Mouse (Mus musculus) limb, embryonic 10.5 days (tissue): Measurements from ENCODE around the gene Ankrd53. TPM values are rescaled to one million over a fixed set of nuclear protein-coding genes. Genes with fewer than 3 reads are reported as not detected.
A peak's percentile ranks its signal among the peaks of the same experiment; 100 is the strongest.

Experiments
- DNase-seq: peaks from one replicate; pipeline ENCODE4 v3.0.0-alpha.2; 2017; ENCODE audit warnings: low spot score
- H3K27ac ChIP-seq: fragments of 300-500 bp; sonication (generic); 2 replicates; pipeline ENCODE4 v1.5.1; 2016; ENCODE audit warnings: mild to moderate bottlenecking
- H3K27me3 ChIP-seq: fragments of 300-500 bp; sonication (generic); 2 replicates; pipeline ENCODE4 v1.6.1; 2016; ENCODE audit warnings: low read depth, mild to moderate bottlenecking; ENCODE audit not compliant: poor library complexity, severe bottlenecking
- H3K36me3 ChIP-seq: fragments of 300-500 bp; sonication (generic); 2 replicates; pipeline ENCODE4 v1.6.1; 2016; ENCODE audit warnings: mild to moderate bottlenecking, moderate library complexity
- H3K4me1 ChIP-seq: fragments of 300-500 bp; sonication (generic); 2 replicates; pipeline ENCODE4 v1.6.1; 2016
- H3K4me3 ChIP-seq: fragments of 300-500 bp; sonication (generic); 2 replicates; pipeline ENCODE4 v1.5.1; 2016; ENCODE audit warnings: mild to moderate bottlenecking, moderate library complexity
- H3K9me3 ChIP-seq: fragments of 300-500 bp; sonication (generic); replicated peaks from 2 replicates; pipeline ENCODE4 v1.6.1; 2016; ENCODE audit warnings: mild to moderate bottlenecking
- WGBS: fragments of 180-500 bp; shearing (Covaris S2); methylation state at CpG from one replicate; pipeline ENCODE4 v1.1.7; 2016; 5-methylcytosine and 5-hydroxymethylcytosine counted together
- polyA plus RNA-seq: library from polyadenylated mRNA; unstranded; fragments of >200 nt; fragmentation: Nextera tagmentation; extraction: Ambion mirVana; gene quantifications from 2 replicates; pipeline ENCODE4 v1.2.1, GENCODE M21; 2016

Gene Ankrd53
- 0.16 and 0.28 TPM in 2 replicates for polyA plus RNA-seq

DNA sequence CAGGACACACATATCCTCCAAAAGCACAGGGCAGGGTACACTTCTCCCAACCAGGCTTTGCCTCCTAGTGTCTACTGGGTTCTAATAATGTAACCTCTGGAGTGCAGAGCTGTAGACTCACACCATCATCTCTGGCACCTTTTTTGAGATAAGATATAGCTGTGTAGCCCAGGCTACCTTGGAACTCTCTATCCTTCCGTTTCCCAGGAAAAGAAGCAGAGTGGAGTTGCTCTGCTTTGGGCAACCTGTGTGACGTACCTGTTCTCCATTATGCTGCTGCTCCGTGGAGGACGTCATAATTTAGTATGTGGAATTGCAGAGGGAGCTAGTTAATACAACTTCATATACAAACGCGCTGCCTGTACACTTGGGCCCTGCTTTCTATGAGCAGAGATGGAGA lies at the start of gene Ankrd53:
TSS of gene Ankrd53 (plus strand) at position 301 of the 400 bp plus-strand sequence.
- H3K4me3 ChIP-seq, result peak within 1 kb of the TSS; percentile 48
- H3K27me3 ChIP-seq, result peaks cover 83% of the 10 kb centered on the region
- H3K36me3 ChIP-seq, result no peaks in the 10 kb centered on the region
- 20% methylated on average over 6 of the region's 6 CpGs for WGBS
- H3K4me1 ChIP-seq, result peaks cover 23% of the 10 kb centered on the region
- DNase-seq, result no peak
- no peaks in the 10 kb centered on the region for H3K9me3 ChIP-seq
- H3K27ac ChIP-seq, result peak within 1 kb of the TSS; percentile 54

GRCm38 (mm10) chr6:83713271-83714136 lies 48.9 kb upstream of the Ankrd53 start:
- Histone ChIP-seq H3K4me3 (no peak overlapping the region), H3K9me3 (no peaks in the 10 kb centered on the region), H3K27me3 (peaks cover 100% of the 10 kb centered on the region), H3K27ac (no peak overlapping the region), H3K4me1 (peaks cover 63% of the 10 kb centered on the region), H3K36me3 (no peaks in the 10 kb centered on the region)
- peak; percentile 51 for DNase-seq
- 2% methylated on average over 12 of the region's 12 CpGs for WGBS

- DNase-seq, result peak; percentile 66
- under 1% methylated on average over 34 of the region's 34 CpGs for WGBS
These were observed 48.0 kb upstream of the Ankrd53 start for GRCm38 (mm10) chr6:83714221-83715123.

GRCm38 (mm10) chr6:83715461-83716196 lies 46.8 kb upstream of the Ankrd53 start:
- 2% methylated on average over 30 of the region's 30 CpGs for WGBS
- peak; percentile 61 for DNase-seq
- Histone ChIP-seq H3K9me3 (no peaks in the 10 kb centered on the region), H3K36me3 (no peaks in the 10 kb centered on the region), H3K27me3 (peaks cover 100% of the 10 kb centered on the region), H3K4me1 (peaks cover 46% of the 10 kb centered on the region), H3K4me3 (peak overlapping the region; percentile 31), H3K27ac (no peak overlapping the region)

More at GRCm38 (mm10) chr6:83714221-83715123, 48.0 kb upstream of the Ankrd53 start:
- Histone ChIP-seq H3K9me3 (no peaks in the 10 kb centered on the region), H3K36me3 (no peaks in the 10 kb centered on the region), H3K27me3 (peaks cover 100% of the 10 kb centered on the region), H3K4me3 (peak overlapping the region; percentile 21), H3K4me1 (peaks cover 57% of the 10 kb centered on the region), H3K27ac (no peak overlapping the region)

- Histone ChIP-seq H3K27ac (no peak overlapping the region), H3K4me3 (no peak overlapping the region), H3K4me1 (peaks cover 32% of the 10 kb centered on the region), H3K27me3 (peaks cover 100% of the 10 kb centered on the region), H3K9me3 (no peaks in the 10 kb centered on the region), H3K36me3 (no peaks in the 10 kb centered on the region)
- under 1% methylated on average over 8 of the region's 8 CpGs for WGBS
- DNase-seq, result peak; percentile 48
These were observed 45.4 kb upstream of the Ankrd53 start for GRCm38 (mm10) chr6:83717026-83717425.

DNA sequence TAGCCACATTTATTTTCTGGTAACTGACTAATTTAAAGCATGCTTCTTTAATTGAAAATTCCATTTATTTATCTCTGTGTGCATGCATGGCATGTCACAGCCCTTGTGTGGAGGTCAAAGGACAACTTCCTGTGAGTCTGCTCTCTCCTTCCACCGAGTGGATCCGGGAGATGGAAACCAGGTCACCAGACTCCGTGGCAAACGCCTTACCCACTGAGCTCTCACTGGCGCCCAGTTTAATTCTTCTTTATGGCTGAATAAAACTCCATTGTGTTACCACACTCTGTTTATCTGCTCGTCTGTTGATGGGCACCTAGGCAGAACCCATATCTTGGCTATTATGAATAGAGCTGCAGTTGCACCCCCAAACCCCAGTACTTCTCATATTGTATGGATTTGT lies 39.9 kb upstream of the Ankrd53 start:
- 25% methylated on average over 6 of the region's 6 CpGs for WGBS
- H3K27me3 ChIP-seq, result peaks cover 68% of the 10 kb centered on the region
- no peaks in the 10 kb centered on the region for H3K9me3 ChIP-seq
- no peak for DNase-seq
- 0 out of 2 replicates have a peak, but pooled peaks cover 4% of the 10 kb centered on the region for H3K4me1 ChIP-seq
- no peak overlapping the region for H3K27ac ChIP-seq
- H3K36me3 ChIP-seq, result no peaks in the 10 kb centered on the region
- no peak overlapping the region for H3K4me3 ChIP-seq

DNA sequence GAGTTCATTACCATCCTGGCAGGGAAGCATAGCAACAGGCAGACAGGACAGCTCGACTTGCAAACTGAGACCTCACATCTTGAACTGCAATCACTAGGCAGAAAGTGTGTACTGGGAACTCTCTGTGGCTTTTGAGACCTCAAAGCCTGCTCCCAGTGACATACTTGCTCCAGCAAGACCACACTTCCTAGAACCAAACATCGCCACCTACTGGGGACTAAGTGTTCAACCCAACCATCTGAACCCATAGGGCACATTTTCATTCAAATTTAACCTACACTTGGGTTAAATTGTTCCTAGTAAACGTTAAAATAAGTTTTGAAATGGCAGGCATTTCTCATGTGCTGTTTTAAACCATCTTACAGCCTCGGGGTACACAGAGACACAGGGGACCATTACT lies 35.3 kb upstream of the Ankrd53 start:
- Histone ChIP-seq H3K4me1 (0 out of 2 replicates have a peak, but pooled peaks cover 4% of the 10 kb centered on the region), H3K4me3 (no peak overlapping the region), H3K36me3 (no peaks in the 10 kb centered on the region), H3K27ac (no peak overlapping the region), H3K9me3 (no peaks in the 10 kb centered on the region), H3K27me3 (peaks cover 43% of the 10 kb centered on the region)
- DNase-seq, result no peak
- WGBS, result 44% methylated on average over 4 of the region's 4 CpGs

GRCm38 (mm10) chr6:83728488-83728887 lies 34.0 kb upstream of the Ankrd53 start:
- H3K9me3 ChIP-seq, result no peaks in the 10 kb centered on the region
- no peak overlapping the region for H3K4me3 ChIP-seq
- H3K27ac ChIP-seq, result no peak overlapping the region
- peak; percentile 42 for DNase-seq
- H3K36me3 ChIP-seq, result no peaks in the 10 kb centered on the region
- 93% methylated on average over 3 of the region's 3 CpGs for WGBS
- H3K27me3 ChIP-seq, result peaks cover 38% of the 10 kb centered on the region; the same call in 1 of the 2 replicates
- no peaks in the 10 kb centered on the region for H3K4me1 ChIP-seq

DNA sequence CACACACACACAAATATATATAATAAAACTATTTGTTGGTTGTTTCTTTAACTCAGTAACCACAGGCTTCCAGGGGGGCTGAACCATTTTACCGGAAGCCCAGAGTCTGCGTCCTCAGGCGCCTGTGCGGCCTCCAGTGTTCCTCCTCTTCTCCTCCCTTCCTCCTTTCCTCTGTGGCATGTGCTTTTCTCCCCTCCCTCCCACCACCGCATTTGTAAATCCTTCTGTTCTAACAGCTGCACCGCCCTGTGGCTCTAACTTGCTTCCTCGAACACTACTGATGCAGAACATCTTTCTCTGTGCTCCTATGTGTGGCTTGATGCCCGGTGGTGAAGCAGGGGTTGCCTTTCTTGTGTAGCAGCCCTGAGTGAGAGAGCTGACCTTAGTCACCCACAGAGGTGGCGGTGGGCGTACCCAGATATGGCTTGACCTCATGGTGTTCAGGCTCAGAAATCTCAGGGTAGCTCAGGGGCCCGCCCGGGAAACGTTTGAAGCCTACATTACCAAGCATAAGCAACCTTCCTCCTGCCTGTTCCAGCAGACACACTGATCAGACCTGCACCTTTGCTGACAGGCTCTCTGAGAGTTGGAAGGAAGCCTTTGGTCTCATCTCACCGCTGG lies 33.0 kb upstream of the Ankrd53 start:
- Histone ChIP-seq H3K9me3 (0 out of 2 replicates have a peak, but pooled peaks cover 2% of the 10 kb centered on the region), H3K4me3 (no peak overlapping the region), H3K27ac (no peak overlapping the region), H3K4me1 (no peaks in the 10 kb centered on the region), H3K36me3 (0 out of 2 replicates have a peak, but pooled peaks cover 4% of the 10 kb centered on the region), H3K27me3 (peaks cover 32% of the 10 kb centered on the region; the same call in 1 of the 2 replicates)
- WGBS, result 71% methylated on average over 14 of the region's 14 CpGs
- DNase-seq, result no peak

- peaks cover 27% of the 10 kb centered on the region; the same call in 1 of the 2 replicates for H3K27me3 ChIP-seq
- H3K9me3 ChIP-seq, result 0 out of 2 replicates have a peak, but pooled peaks cover 2% of the 10 kb centered on the region
- no peaks in the 10 kb centered on the region for H3K4me1 ChIP-seq
- H3K4me3 ChIP-seq, result no peak overlapping the region
- DNase-seq, result peak; percentile 87
- 0 out of 2 replicates have a peak, but pooled peaks cover 4% of the 10 kb centered on the region for H3K36me3 ChIP-seq
- WGBS, result 25% methylated on average over 5 of the region's 5 CpGs
- H3K27ac ChIP-seq, result no peak overlapping the region
These were observed 31.3 kb upstream of the Ankrd53 start for GRCm38 (mm10) chr6:83731128-83731527.

DNA sequence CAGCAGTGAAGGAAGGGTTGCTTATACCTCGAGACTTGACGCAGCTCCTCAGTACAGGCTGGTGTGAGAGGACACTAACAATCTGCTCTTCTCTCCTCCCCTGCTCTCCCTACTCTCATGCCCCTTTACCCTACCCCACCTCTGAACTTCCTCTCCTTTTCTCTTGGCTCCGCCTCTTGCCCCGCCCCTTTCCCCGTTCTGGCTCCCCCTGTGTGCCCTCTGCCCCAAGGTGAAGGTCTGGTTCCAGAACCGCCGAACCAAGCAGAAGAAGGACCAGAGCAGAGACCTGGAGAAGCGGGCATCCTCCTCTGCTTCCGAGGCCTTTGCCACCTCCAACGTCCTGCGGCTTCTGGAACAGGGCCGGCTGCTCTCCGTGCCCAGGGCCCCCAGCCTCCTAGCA lies 25.1 kb upstream of the Ankrd53 start:
- peaks cover 25% of the 10 kb centered on the region for H3K27me3 ChIP-seq
- 0 out of 2 replicates have a peak, but pooled peaks cover 2% of the 10 kb centered on the region for H3K9me3 ChIP-seq
- 31% methylated on average over 13 of the region's 13 CpGs for WGBS
- H3K4me3 ChIP-seq, result 0 out of 2 replicates have a peak overlapping the region, but pooled peaks have one; percentile 12
- H3K4me1 ChIP-seq, result peaks cover 8% of the 10 kb centered on the region
- 0 out of 2 replicates have a peak overlapping the region, but pooled peaks have one; percentile 6 for H3K27ac ChIP-seq
- DNase-seq, result no peak
- H3K36me3 ChIP-seq, result 0 out of 2 replicates have a peak, but pooled peaks cover 4% of the 10 kb centered on the region
